Mouse (Mus musculus): ENCODE measurements at regions not wholly inside any gene's neighbourhood (a gene's known extent, or its start where the extent isn't known, plus 50 kb on each side); places are given as distances from the start of the nearest gene placed in this dataset.

- DNase-seq (ENCODE audit: low spot score) = peak; percentile 6
- WGBS = 61% methylated on average over 6 of the region's 6 CpGs
- no peak overlapping the region for H3K4me2 ChIP-seq (ENCODE audit: low read depth, low read length)
- no peak overlapping the region for H3K9ac ChIP-seq (ENCODE audit: low read depth, low read length)
- no peaks in the 10 kb centered on the region for H3K4me1 ChIP-seq (ENCODE audit: control insufficient read depth, insufficient read depth, low read length)
- H3K27ac ChIP-seq (replicated peaks; ENCODE audit: low read depth, low read length) = no peak overlapping the region
- H3K36me3 ChIP-seq (ENCODE audit: control insufficient read depth, insufficient read depth, low read length) = no peaks in the 10 kb centered on the region
- H3K9me3 ChIP-seq (ENCODE audit: control insufficient read depth, low read length) = no peaks in the 10 kb centered on the region
- ATAC-seq (ENCODE audit: low read depth) = no peak
- H3K4me3 ChIP-seq (ENCODE audit: low read depth, low read length) = no peak overlapping the region
- H3K27me3 ChIP-seq (replicated peaks; ENCODE audit: control insufficient read depth, insufficient read depth, low read length) = no peaks in the 10 kb centered on the region
Measured at GRCm38 (mm10) chr4:50036079-50036478, 190.5 kb upstream of the Grin3a start.

GRCm38 (mm10) chr4:50025356-50025755, 179.8 kb upstream of the Grin3a start:
- no peak for ATAC-seq (ENCODE audit: low read depth)
- Histone ChIP-seq H3K36me3 (ENCODE audit: control insufficient read depth, insufficient read depth, low read length) (no peaks in the 10 kb centered on the region), H3K4me2 (ENCODE audit: low read depth, low read length) (no peak overlapping the region), H3K9me3 (ENCODE audit: control insufficient read depth, low read length) (no peaks in the 10 kb centered on the region), H3K27ac (replicated peaks; ENCODE audit: low read depth, low read length) (no peak overlapping the region), H3K9ac (ENCODE audit: low read depth, low read length) (no peak overlapping the region), H3K27me3 (replicated peaks; ENCODE audit: control insufficient read depth, insufficient read depth, low read length) (no peaks in the 10 kb centered on the region), H3K4me1 (ENCODE audit: control insufficient read depth, insufficient read depth, low read length) (no peaks in the 10 kb centered on the region), H3K4me3 (ENCODE audit: low read depth, low read length) (no peak overlapping the region)
- no peak for DNase-seq (ENCODE audit: low spot score)
- 59% methylated on average over 6 of the region's 6 CpGs for WGBS
